Mouse (Mus musculus) testis, adult 2 months (tissue): ENCODE data around the gene Zbtb17.

Source experiments
- CTCF ChIP-seq: fragments of 200-500 bp; IDR thresholded peaks from 2 replicates; pipeline ENCODE4 v1.5.1; 2012; ENCODE audit warnings: low read depth, mild to moderate bottlenecking, inconsistent platforms, low read length, moderate library complexity; ENCODE audit not compliant: control insufficient read depth, insufficient read depth, insufficient replicate concordance
- POLR2A ChIP-seq: fragments of 200-500 bp; IDR thresholded peaks from 2 replicates; pipeline ENCODE4 v1.6.1; 2012; ENCODE audit warnings: low read depth, mild to moderate bottlenecking, inconsistent platforms, low read length, moderate library complexity; ENCODE audit not compliant: control insufficient read depth

GRCm38 (mm10) chr4:141479411-141479810, 35.0 kb downstream of the Zbtb17 start:
- TF ChIP-seq CTCF (no peak), POLR2A (no peak)
